Mouse (Mus musculus): Measurements from ENCODE around the gene Igfbp5. TPM values are rescaled to one million over a fixed set of nuclear protein-coding genes. Genes with fewer than 3 reads are reported as not detected.

The Igfbp5 gene
- polyA plus RNA-seq, 1 experiment: 273 TPM

DNA sequence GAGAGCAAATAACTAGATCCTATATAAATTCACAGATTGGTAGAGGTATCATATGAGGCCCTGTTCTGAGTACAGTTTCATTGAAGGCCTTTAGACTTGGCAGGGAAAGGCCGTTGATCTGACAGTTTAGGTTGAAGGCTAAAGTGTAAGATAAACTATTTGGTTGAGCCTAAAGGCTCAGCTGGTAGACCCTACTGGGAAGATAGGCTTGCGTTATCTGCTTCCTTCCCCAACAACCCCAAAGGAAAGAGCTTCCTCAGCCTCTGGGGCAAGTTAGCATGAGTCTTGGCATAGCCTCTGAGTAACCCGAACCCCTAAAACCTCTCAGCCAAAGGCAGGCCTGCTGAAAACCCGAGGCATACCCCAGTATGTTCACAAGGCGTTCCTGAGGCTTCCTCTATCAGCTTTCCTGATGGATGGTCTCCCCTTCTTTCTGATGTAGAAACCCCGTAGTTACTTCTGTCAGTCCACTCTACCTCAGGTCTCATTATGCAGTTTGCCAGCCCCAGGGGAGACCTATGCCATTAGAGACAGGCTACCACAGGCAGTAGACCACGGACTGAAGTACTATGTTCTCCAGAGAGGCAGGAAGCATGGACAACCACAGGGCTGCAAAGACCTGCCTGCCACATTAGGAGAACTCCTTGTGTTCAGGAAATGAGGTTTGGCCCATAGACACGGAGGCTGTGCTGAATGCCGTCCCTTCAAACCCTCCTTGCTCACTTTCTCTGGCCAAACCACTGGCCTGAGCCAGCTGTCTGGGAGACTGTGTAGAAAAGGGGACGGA is 6.1 kb downstream of the Igfbp5 start:
- no peak for TF ChIP-seq CTCF (conservative IDR thresholded peaks at IDR 0.05; ENCODE audit: insufficient read depth, insufficient read length, low read depth, low read length)
- TF ChIP-seq POLR2A (IDR thresholded peaks at IDR 0.05; ENCODE audit: low read depth, low read length): no peak
- Histone ChIP-seq H3K27ac (ENCODE audit: insufficient read depth, low read depth, low read length) (no peak overlapping the region), H3K4me3 (ENCODE audit: insufficient read depth, low read depth, low read length) (no peak overlapping the region), H3K36me3 (ENCODE audit: control insufficient read depth, insufficient read depth, low read length) (no peaks in the 10 kb centered on the region; the same call in 1 of the 2 replicates), H3K27me3 (replicated peaks; ENCODE audit: control insufficient read depth, insufficient read depth, low read length) (no peaks in the 10 kb centered on the region), H3K4me1 (ENCODE audit: control insufficient read depth, insufficient read depth, low read length) (no peaks in the 10 kb centered on the region; the same call in 1 of the 2 replicates)
- no peak for DNase-seq
- 71% methylated on average over 10 of the region's 10 CpGs for WGBS

DNA sequence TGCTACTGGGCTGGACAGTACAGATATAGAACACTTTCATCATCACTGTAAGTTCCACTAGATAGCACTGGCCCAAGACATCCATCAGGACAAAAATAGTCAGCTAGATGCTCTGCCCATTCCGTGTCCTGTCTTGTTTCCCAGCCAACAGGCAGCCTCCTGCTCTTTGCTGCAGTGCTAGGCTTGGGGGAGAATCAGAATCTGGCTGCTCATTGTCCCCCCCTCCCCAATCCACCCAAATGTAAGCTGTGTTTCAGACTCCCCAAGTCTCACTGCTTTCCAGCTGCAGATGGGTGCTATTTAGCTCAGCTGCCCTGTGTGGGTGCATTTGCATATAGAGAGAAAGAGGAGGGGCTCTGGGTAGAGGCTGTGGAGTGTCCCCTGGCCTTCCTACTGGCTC is 7.3 kb downstream of the Igfbp5 start:
- Histone ChIP-seq H3K36me3 (ENCODE audit: control insufficient read depth, insufficient read depth, low read length) (peaks cover 4% of the 10 kb centered on the region), H3K27ac (ENCODE audit: insufficient read depth, low read depth, low read length) (no peak overlapping the region), H3K4me3 (ENCODE audit: insufficient read depth, low read depth, low read length) (no peak overlapping the region), H3K4me1 (ENCODE audit: control insufficient read depth, insufficient read depth, low read length) (no peaks in the 10 kb centered on the region; the same call in 1 of the 2 replicates), H3K27me3 (replicated peaks; ENCODE audit: control insufficient read depth, insufficient read depth, low read length) (no peaks in the 10 kb centered on the region)
- TF ChIP-seq POLR2A (IDR thresholded peaks at IDR 0.05; ENCODE audit: low read depth, low read length) (no peak), CTCF (conservative IDR thresholded peaks at IDR 0.05; ENCODE audit: insufficient read depth, insufficient read length, low read depth, low read length) (no peak)
- peak; percentile 53 for DNase-seq
- 43% methylated on average over 1 of the region's 1 CpGs for WGBS

DNA sequence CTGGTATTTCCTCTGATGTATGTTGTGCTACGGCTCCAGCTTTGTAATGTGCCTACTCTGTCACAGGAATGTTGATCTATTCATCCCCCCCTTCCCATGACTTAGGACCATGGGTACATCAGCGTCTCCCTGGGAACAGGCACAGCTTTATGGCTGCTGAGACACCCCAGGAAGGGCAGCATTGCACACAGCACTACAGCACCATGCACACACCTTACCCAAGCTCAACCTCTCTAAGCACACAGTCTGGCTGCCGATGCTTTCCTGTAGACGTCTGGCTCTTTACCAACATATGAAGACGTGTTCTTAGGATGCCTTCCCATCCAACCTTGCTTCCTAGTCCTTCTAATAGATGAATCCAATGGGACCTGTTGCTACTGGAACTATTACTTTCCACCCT is 8.3 kb downstream of the Igfbp5 start:
- no peak overlapping the region for H3K27ac ChIP-seq (ENCODE audit: insufficient read depth, low read depth, low read length)
- no peaks in the 10 kb centered on the region; the same call in 1 of the 2 replicates for H3K4me1 ChIP-seq (ENCODE audit: control insufficient read depth, insufficient read depth, low read length)
- no peak overlapping the region for H3K4me3 ChIP-seq (ENCODE audit: insufficient read depth, low read depth, low read length)
- TF ChIP-seq CTCF (conservative IDR thresholded peaks at IDR 0.05; ENCODE audit: insufficient read depth, insufficient read length, low read depth, low read length): no peak
- no peak for TF ChIP-seq POLR2A (IDR thresholded peaks at IDR 0.05; ENCODE audit: low read depth, low read length)
- DNase-seq: no peak
- no peaks in the 10 kb centered on the region for H3K27me3 ChIP-seq (replicated peaks; ENCODE audit: control insufficient read depth, insufficient read depth, low read length)
- 60% methylated on average over 5 of the region's 5 CpGs for WGBS
- peaks cover 4% of the 10 kb centered on the region for H3K36me3 ChIP-seq (ENCODE audit: control insufficient read depth, insufficient read depth, low read length)

DNA sequence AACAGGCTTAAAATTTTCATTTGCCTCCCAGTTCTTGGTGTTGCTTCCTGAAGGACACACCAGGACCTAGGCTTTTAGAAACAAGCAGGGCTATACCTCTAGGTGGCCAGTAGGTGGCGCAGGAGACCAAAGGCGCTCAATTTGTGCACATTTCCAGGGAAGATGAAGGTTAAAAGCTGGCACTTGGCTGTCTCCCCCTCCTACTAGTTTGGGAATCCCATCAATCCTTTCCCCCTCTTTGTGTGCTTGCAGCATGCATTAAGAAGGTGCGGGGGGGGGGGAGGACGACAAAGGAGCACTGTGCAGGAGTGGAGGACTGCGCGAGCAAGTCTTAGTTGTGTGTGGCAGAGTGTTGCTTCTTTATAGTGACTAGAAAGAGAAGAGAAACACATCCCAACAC is 8.8 kb downstream of the Igfbp5 start:
- peak; percentile 81 for DNase-seq
- peak; percentile 98 for TF ChIP-seq CTCF (conservative IDR thresholded peaks at IDR 0.05; ENCODE audit: insufficient read depth, insufficient read length, low read depth, low read length)
- TF ChIP-seq POLR2A (IDR thresholded peaks at IDR 0.05; ENCODE audit: low read depth, low read length): no peak
- 29% methylated on average over 6 of the region's 6 CpGs for WGBS

DNA sequence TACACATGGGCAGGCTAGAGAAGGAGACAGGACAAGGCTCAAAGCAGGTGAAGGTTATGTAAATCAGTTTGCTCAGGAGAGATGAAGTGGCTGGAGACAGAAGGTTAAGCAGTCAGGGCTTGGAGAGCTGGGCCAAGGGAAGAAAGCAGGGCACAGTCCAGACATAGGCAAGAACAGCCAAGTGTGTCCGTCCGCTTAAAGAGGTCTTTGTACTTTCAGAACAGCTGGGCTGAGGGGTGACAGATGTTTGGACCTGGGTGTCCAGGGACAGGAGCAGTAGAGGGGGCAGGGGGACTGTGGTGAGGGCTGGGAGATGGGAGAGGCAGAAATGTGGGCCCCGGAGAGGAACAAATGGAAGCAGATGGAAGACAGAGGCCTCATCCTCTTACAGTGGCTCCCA is 10.4 kb downstream of the Igfbp5 start:
- peak; percentile 74 for DNase-seq
- H3K4me3 ChIP-seq (ENCODE audit: insufficient read depth, low read depth, low read length): no peak overlapping the region
- WGBS: 74% methylated on average over 3 of the region's 3 CpGs
- H3K27me3 ChIP-seq (replicated peaks; ENCODE audit: control insufficient read depth, insufficient read depth, low read length): no peaks in the 10 kb centered on the region
- H3K4me1 ChIP-seq (ENCODE audit: control insufficient read depth, insufficient read depth, low read length): no peaks in the 10 kb centered on the region; the same call in 1 of the 2 replicates
- H3K36me3 ChIP-seq (ENCODE audit: control insufficient read depth, insufficient read depth, low read length): peaks cover 4% of the 10 kb centered on the region
- TF ChIP-seq CTCF (conservative IDR thresholded peaks at IDR 0.05; ENCODE audit: insufficient read depth, insufficient read length, low read depth, low read length) (no peak), POLR2A (IDR thresholded peaks at IDR 0.05; ENCODE audit: low read depth, low read length) (no peak)
- H3K27ac ChIP-seq (ENCODE audit: insufficient read depth, low read depth, low read length): no peak overlapping the region

More for the DNA sequence above, 8.8 kb downstream of the Igfbp5 start:
- Histone ChIP-seq H3K4me3 (ENCODE audit: insufficient read depth, low read depth, low read length) (no peak overlapping the region), H3K27ac (ENCODE audit: insufficient read depth, low read depth, low read length) (no peak overlapping the region), H3K36me3 (ENCODE audit: control insufficient read depth, insufficient read depth, low read length) (peaks cover 4% of the 10 kb centered on the region), H3K4me1 (ENCODE audit: control insufficient read depth, insufficient read depth, low read length) (no peaks in the 10 kb centered on the region; the same call in 1 of the 2 replicates), H3K27me3 (replicated peaks; ENCODE audit: control insufficient read depth, insufficient read depth, low read length) (no peaks in the 10 kb centered on the region)

DNA sequence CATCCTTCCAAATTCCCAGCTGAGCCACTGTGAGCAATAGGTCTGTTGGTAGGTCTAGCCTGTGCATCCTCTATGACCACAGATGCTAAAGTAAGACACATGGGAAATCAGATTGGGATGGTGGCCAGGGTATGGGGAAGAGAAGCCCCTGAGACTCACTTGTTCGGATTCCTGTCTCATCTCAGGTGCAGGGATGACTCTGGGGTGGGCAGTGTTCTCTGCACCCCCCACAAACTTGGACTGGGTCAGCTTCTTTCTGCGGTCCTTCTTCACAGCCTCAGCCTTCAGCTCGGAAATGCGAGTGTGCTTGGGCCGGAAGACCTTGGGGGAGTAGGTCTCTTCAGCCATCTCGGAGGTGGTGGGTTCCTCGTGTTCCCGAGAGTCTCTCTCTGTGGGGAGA is 11.0 kb downstream of the Igfbp5 start:
- 84% methylated on average over 8 of the region's 8 CpGs for WGBS

DNA sequence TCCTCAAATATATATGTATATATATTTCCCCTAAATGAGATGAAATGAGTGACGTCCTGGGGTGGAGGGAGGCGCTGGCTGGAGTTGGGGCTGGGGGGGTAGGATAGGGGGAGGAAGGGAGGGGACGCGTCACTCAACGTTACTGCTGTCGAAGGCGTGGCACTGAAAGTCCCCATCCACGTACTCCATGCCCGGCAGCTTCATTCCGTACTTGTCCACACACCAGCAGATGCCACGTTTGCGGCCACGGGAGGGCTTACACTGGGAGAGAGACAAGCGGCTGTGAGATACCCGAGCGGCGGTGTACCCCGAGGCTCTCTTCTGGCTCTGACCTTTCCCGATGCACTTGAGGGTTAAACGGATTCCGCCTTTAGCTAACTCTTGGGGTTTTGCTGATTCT is 12.4 kb downstream of the Igfbp5 start:
- 84% methylated on average over 21 of the region's 21 CpGs for WGBS
- Histone ChIP-seq H3K27ac (ENCODE audit: insufficient read depth, low read depth, low read length) (no peak overlapping the region), H3K27me3 (replicated peaks; ENCODE audit: control insufficient read depth, insufficient read depth, low read length) (no peaks in the 10 kb centered on the region), H3K4me3 (ENCODE audit: insufficient read depth, low read depth, low read length) (no peak overlapping the region), H3K4me1 (ENCODE audit: control insufficient read depth, insufficient read depth, low read length) (no peaks in the 10 kb centered on the region; the same call in 1 of the 2 replicates), H3K36me3 (ENCODE audit: control insufficient read depth, insufficient read depth, low read length) (peaks cover 4% of the 10 kb centered on the region)
- TF ChIP-seq CTCF (conservative IDR thresholded peaks at IDR 0.05; ENCODE audit: insufficient read depth, insufficient read length, low read depth, low read length): no peak
- TF ChIP-seq POLR2A (IDR thresholded peaks at IDR 0.05; ENCODE audit: low read depth, low read length): no peak
- DNase-seq: no peak

More for the DNA sequence above, 11.0 kb downstream of the Igfbp5 start:
- H3K4me1 ChIP-seq (ENCODE audit: control insufficient read depth, insufficient read depth, low read length): no peaks in the 10 kb centered on the region; the same call in 1 of the 2 replicates
- peaks cover 4% of the 10 kb centered on the region for H3K36me3 ChIP-seq (ENCODE audit: control insufficient read depth, insufficient read depth, low read length)
- H3K27ac ChIP-seq (ENCODE audit: insufficient read depth, low read depth, low read length): no peak overlapping the region
- no peak for DNase-seq
- no peak overlapping the region for H3K4me3 ChIP-seq (ENCODE audit: insufficient read depth, low read depth, low read length)
- TF ChIP-seq CTCF (conservative IDR thresholded peaks at IDR 0.05; ENCODE audit: insufficient read depth, insufficient read length, low read depth, low read length): no peak
- H3K27me3 ChIP-seq (replicated peaks; ENCODE audit: control insufficient read depth, insufficient read depth, low read length): no peaks in the 10 kb centered on the region
